Mouse (Mus musculus) limb, embryonic 14.5 days (tissue): ENCODE measurements around the gene Slc13a4. TPM values are rescaled to one million over a fixed set of nuclear protein-coding genes. Genes with fewer than 3 reads are reported as not detected.

ENCODE experiments used
- ATAC-seq: fragments of 200-750 bp; cut with Nextera tagmentation; 2 replicates; pipeline ENCODE4 v1.8.0; 2017; ENCODE audit warnings: low read depth, moderate number of reproducible peaks, moderate TSS enrichment; ENCODE audit not compliant: low FRiP score
- DNase-seq: peaks from one replicate; pipeline ENCODE4 v3.0.0-alpha.2; 2015; ENCODE audit warnings: low spot score
- H3K27ac ChIP-seq: fragments of 300-500 bp; sonication (generic); replicated peaks from 2 replicates; pipeline ENCODE4 v1.5.1; 2014; ENCODE audit warnings: low read depth, mild to moderate bottlenecking, low read length, moderate library complexity, mixed read lengths
- H3K27me3 ChIP-seq: fragments of 300-500 bp; sonication (generic); 2 replicates; pipeline ENCODE4 v1.6.1; 2014; ENCODE audit warnings: low read length, mixed read lengths; ENCODE audit not compliant: control insufficient read depth, insufficient read depth
- H3K36me3 ChIP-seq: fragments of 300-500 bp; sonication (generic); 2 replicates; pipeline ENCODE4 v1.6.1; 2014; ENCODE audit warnings: mild to moderate bottlenecking, low read length, moderate library complexity, mixed read lengths; ENCODE audit not compliant: control insufficient read depth, insufficient read depth
- H3K4me1 ChIP-seq: fragments of 300-500 bp; sonication (generic); 2 replicates; pipeline ENCODE4 v1.6.1; 2014; ENCODE audit warnings: antibody characterized with exemption, low read length, mixed read lengths; ENCODE audit not compliant: control insufficient read depth, insufficient read depth
- H3K4me2 ChIP-seq: fragments of 300-500 bp; sonication (generic); replicated peaks from 2 replicates; pipeline ENCODE4 v1.6.1; 2014; ENCODE audit warnings: low read depth, mild to moderate bottlenecking, low read length, moderate library complexity; ENCODE audit not compliant: severe bottlenecking
- H3K4me3 ChIP-seq: fragments of 300-500 bp; sonication (generic); replicated peaks from 2 replicates; pipeline ENCODE4 v1.5.1; 2014; ENCODE audit warnings: low read length
- H3K9ac ChIP-seq: fragments of 300-500 bp; sonication (generic); 2 replicates; pipeline ENCODE4 v1.6.1; 2014; ENCODE audit warnings: mild to moderate bottlenecking, low read depth, low read length, moderate library complexity; ENCODE audit not compliant: severe bottlenecking
- H3K9me3 ChIP-seq: fragments of 300-500 bp; sonication (generic); 2 replicates; pipeline ENCODE4 v1.6.1; 2016; ENCODE audit warnings: low read length; ENCODE audit not compliant: control insufficient read depth
- POLR2A ChIP-seq: fragments of 200-500 bp; IDR thresholded peaks from 2 replicates; pipeline ENCODE4 v1.8.0; 2012; ENCODE audit warnings: inconsistent platforms, mild to moderate bottlenecking, moderate library complexity, borderline replicate concordance; ENCODE audit not compliant: insufficient read depth, insufficient read length; ENCODE audit errors: extremely low read depth
- WGBS: fragments of 180-500 bp; shearing (Covaris S2); extraction: QIAGEN DNeasy Blood & Tissue Kit; methylation state at CpG from one replicate; pipeline ENCODE4 v1.1.7; 2014; 5-methylcytosine and 5-hydroxymethylcytosine counted together
- polyA plus RNA-seq, 2 experiments: library from polyadenylated mRNA; depleted of rRNA in 1 of 2; stranded (reverse) in 1 of 2; unstranded in 1 of 2; fragments of >200 nt; fragmentation: Nextera tagmentation in 1 of 2; extraction: Ambion mirVana in 1 of 2; gene quantifications; 2 replicates each; pipeline versions ENCODE4 v1.2.1 to v1.2.3; 2012 to 2014

Slc13a4 gene
- polyA plus RNA-seq, 2 experiments, result 0.30 to 0.33 TPM

DNA sequence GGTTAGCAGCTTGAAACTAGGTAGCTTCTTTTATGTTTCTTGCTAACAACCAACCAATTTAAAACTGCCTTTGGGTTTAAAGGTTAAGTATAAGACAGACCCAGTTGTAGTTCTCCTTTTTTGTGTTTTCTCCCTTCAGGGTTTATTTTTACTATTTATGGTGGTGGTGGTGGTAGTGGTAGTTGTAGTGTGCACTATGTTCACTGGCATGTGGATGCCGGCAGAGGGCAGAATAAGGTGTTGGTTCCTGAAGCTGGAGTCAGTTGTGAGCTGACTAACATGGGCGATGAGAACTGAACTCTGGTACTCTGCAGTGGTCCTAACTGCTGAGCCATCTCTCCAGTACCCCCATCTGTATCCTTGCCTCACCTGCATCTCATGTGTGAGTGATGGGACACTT lies 49.0 kb downstream of the Slc13a4 start:
- H3K4me2 ChIP-seq, result no peak overlapping the region
- H3K27me3 ChIP-seq, result no peaks in the 10 kb centered on the region
- H3K9me3 ChIP-seq, result no peaks in the 10 kb centered on the region
- 91% methylated on average over 2 of the region's 2 CpGs for WGBS
- H3K36me3 ChIP-seq, result peaks cover 29% of the 10 kb centered on the region
- H3K4me1 ChIP-seq, result peaks cover 27% of the 10 kb centered on the region
- H3K4me3 ChIP-seq, result no peak overlapping the region
- no peak overlapping the region for H3K27ac ChIP-seq
- H3K9ac ChIP-seq, result no peak overlapping the region
- ATAC-seq (no peak), DNase-seq (no peak)
- TF ChIP-seq POLR2A, result no peak

DNA sequence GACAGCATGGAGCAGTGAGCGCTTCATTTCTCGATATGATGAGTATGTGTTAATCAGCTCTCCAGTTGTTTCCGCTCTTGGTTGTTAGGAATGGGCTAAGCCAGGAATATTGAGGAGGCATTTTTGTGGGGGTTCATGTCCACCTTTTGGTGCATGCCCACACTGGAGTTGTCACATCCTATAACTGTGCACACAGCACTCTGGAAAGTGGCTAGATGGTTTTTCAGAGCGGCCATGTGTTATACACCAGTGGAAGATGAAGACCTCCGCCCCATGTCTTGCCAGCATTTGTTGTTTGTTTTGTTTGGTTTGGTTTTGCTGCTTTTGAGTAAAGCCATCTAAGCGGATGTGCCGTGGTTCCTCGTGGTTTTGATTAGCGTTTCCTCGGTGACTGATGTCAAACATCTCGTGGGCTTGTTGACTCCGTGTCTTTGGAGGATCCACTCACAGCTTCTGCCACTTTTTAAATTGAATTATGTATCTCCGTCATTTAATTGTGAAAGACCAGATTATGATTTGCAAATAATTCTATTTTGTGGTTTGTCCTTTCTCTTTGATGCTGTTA lies 50.2 kb downstream of the Slc13a4 start:
- Histone ChIP-seq H3K4me2 (no peak overlapping the region), H3K9ac (no peak overlapping the region), H3K9me3 (no peaks in the 10 kb centered on the region), H3K4me1 (peaks cover 34% of the 10 kb centered on the region), H3K4me3 (no peak overlapping the region), H3K27ac (no peak overlapping the region), H3K27me3 (no peaks in the 10 kb centered on the region), H3K36me3 (peaks cover 19% of the 10 kb centered on the region)
- no peak for TF ChIP-seq POLR2A
- 85% methylated on average over 13 of the region's 13 CpGs for WGBS
- no peak for DNase-seq
- no peak for ATAC-seq

DNA sequence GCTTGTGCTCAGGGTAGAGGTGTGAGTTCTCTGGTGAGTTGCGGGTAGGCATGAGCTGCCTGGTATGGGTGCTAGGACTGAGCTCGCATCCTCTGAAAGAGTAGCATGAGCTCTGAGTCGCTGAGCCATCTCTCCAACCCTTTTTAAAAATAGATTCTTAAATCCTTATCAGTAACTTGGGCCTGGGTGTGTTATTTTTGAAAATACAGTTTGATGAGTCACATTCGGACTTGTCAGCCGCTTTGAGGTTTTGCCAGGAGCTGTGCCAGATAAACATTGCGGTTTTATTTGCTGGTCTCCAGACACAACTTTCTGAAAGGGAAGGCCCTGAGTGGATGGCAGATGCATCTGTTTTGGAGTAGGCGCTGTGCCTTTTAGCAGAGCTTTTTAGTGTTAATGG lies 51.2 kb downstream of the Slc13a4 start:
- Histone ChIP-seq H3K9ac (no peak overlapping the region), H3K4me2 (no peak overlapping the region), H3K27me3 (no peaks in the 10 kb centered on the region), H3K27ac (no peak overlapping the region), H3K4me3 (no peak overlapping the region), H3K4me1 (peaks cover 34% of the 10 kb centered on the region), H3K9me3 (no peaks in the 10 kb centered on the region), H3K36me3 (peaks cover 12% of the 10 kb centered on the region)
- WGBS, result 86% methylated on average over 7 of the region's 7 CpGs
- ATAC-seq (no peak), DNase-seq (no peak)
- TF ChIP-seq POLR2A, result no peak

DNA sequence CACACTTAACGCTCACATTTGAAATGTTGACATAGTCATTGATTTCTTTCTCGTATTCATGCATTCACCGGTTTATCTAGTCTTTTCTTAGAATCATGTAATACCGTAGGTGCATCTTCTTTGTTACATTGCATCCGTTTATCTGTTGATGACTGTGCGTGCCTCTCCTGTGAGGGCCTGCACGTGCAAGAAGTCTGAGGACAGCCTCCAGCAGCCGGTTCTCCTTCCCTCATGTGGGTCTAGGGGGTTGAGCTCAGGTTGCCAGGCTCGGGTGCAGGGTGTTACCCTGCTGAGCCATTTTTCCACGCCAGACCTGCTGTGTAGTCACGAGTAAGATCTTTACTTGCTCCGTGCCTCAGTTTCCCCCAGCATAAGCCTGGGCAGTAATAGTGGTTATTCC lies 52.9 kb downstream of the Slc13a4 start:
- no peaks in the 10 kb centered on the region for H3K27me3 ChIP-seq
- DNase-seq (no peak), ATAC-seq (no peak)
- TF ChIP-seq POLR2A, result no peak
- H3K9ac ChIP-seq, result no peak overlapping the region
- H3K4me1 ChIP-seq, result peaks cover 34% of the 10 kb centered on the region
- H3K9me3 ChIP-seq, result no peaks in the 10 kb centered on the region
- H3K36me3 ChIP-seq, result no peaks in the 10 kb centered on the region
- H3K27ac ChIP-seq, result no peak overlapping the region; the same call in 1 of the 2 replicates
- 70% methylated on average over 12 of the region's 12 CpGs for WGBS
- peak overlapping the region; percentile 66 for H3K4me2 ChIP-seq
- H3K4me3 ChIP-seq, result peak overlapping the region; percentile 69

DNA sequence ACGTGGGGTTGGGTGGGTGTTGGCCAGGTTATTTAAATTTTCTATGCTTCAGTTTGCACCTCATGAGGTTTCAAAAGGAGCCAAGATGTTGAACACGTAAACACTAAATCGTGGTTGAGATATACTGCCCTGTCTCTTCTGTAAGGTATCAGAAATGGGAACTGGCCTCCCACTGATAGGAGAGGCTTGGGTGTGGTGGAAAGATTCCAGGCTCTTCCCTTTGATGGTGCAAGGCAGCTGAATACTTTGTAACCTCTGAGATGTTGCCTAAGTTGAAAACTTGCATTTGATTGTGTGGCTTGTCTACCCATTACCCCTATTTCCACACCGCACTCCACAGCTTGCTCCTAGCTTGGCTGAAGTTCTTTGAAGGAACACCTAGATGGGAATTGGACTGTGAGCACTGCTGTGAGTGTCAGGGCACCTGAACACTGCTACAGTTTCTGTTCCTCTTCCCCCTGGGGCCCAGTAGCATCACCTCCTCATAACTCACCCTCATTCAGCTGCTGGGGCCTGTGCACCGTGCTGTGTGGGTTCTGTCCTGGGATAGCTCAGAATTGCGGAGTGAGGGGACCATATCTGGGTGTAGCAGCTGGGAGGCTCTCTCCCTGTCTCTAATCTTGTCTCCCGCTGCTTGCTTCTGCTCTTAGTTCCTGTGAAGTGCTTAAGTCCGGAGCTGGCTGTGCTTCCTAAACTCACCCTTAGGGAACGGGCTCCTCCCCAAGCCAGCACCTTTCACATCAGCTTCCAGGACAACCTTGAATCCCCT lies 53.6 kb downstream of the Slc13a4 start:
- no peaks in the 10 kb centered on the region for H3K9me3 ChIP-seq
- 50% methylated on average over 9 of the region's 9 CpGs for WGBS
- peak overlapping the region; percentile 55 for H3K9ac ChIP-seq
- H3K27me3 ChIP-seq, result no peaks in the 10 kb centered on the region
- DNase-seq (no peak), ATAC-seq (no peak)
- peaks cover 34% of the 10 kb centered on the region for H3K4me1 ChIP-seq
- no peak overlapping the region; the same call in 1 of the 2 replicates for H3K27ac ChIP-seq
- H3K4me3 ChIP-seq, result peak overlapping the region; percentile 69
- H3K36me3 ChIP-seq, result no peaks in the 10 kb centered on the region
- no peak for TF ChIP-seq POLR2A
- H3K4me2 ChIP-seq, result peak overlapping the region; percentile 66
